Mouse (Mus musculus) lung, postnatal 36 days (tissue): ENCODE results near the gene Gm31571.
"Not testable (repeated sequence)": the region's sequence is repeated elsewhere in the genome, so short reads cannot be mapped to it uniquely, and the experiment has no call there.

ENCODE experiments used
- DNase-seq: peaks from one replicate; pipeline ENCODE4 v3.0.0; 2022; ENCODE audit warnings: mixed read lengths

Gene Gm31571

GRCm38 (mm10) chrY:22051253-22051652, at the start of gene Gm31571:
TSS of gene Gm31571 (minus strand) at chrY:22051353.
- DNase-seq: not testable (repeated sequence)
